Mouse (Mus musculus): Measurements from ENCODE around the gene Dsp. TPM values are rescaled to one million over a fixed set of nuclear protein-coding genes. Genes with fewer than 3 reads are reported as not detected.

The Dsp gene
- total and polyA plus RNA-seq, 3 experiments: 0.17 TPM; not detected in 2

GRCm38 (mm10) chr13:38193406-38193805 lies 42.3 kb downstream of the Dsp start:
- in situ Hi-C loops (cut with MboI; ENCODE audit: low pct_ligation_motif_present, low pct_unique_long_range_greater_than_20kb, low sequenced_read_pairs): loop anchor here (10.0 kb wide), 1 partner anchor 129 kb away; no protein-coding TSS in a partner anchor

GRCm38 (mm10) chr13:38201413-38201812 lies 50.3 kb downstream of the Dsp start:
- H3K9me3 ChIP-seq (replicated peaks; ENCODE audit: low read length): no peaks in the 10 kb centered on the region
- in situ Hi-C loops (cut with MboI; ENCODE audit: low pct_ligation_motif_present, low pct_unique_long_range_greater_than_20kb, low sequenced_read_pairs) (loop anchor here (25.0 kb wide), 1 partner anchor 386 kb away; no protein-coding TSS in a partner anchor), dilution Hi-C loops (cut with MboI; ENCODE audit: extremely low pct_ligation_motif_present, extremely low pct_unique_long_range_greater_than_20kb, low sequenced_read_pairs) (no loop called here)
- H3K4me2 ChIP-seq (ENCODE audit: insufficient read depth, low read depth, poor library complexity, severe bottlenecking): no peak overlapping the region
- peaks cover 15% of the 10 kb centered on the region for H3K79me2 ChIP-seq (replicated peaks; ENCODE audit: control insufficient read depth, extremely low read depth, insufficient read depth, poor library complexity, severe bottlenecking)
- H3K27me3 ChIP-seq (replicated peaks): no peaks in the 10 kb centered on the region
- no peak overlapping the region for H3K27ac ChIP-seq (ENCODE audit: insufficient read depth, low read depth)
- no peaks in the 10 kb centered on the region for H3K36me3 ChIP-seq (replicated peaks in 1 of 2; ENCODE audit: control insufficient read depth in 1 of 2, insufficient read depth in 1 of 2, low read length in 1 of 2)
- peaks cover 0 to 7% of the 10 kb centered on the region in 2 experiments; a peak in 2 of 4 replicates for H3K4me1 ChIP-seq (ENCODE audit: control insufficient read depth in 1 of 2, insufficient read depth in 2 of 2)
- H3K9ac ChIP-seq (ENCODE audit: insufficient read depth, low read depth): no peak overlapping the region
- H3K4me3 ChIP-seq (replicated peaks in 1 of 3; ENCODE audit: low read depth in 2 of 3, low read length in 2 of 3, poor library complexity in 1 of 3): no peak overlapping the region
- DNase-seq (ENCODE audit: extremely low read depth): no peak
- TF ChIP-seq PAX5 (IDR thresholded peaks at IDR 0.05; ENCODE audit: low read length): no peak
- no peak for TF ChIP-seq ETS1 (conservative IDR thresholded peaks at IDR 0.05; ENCODE audit: low read depth, low read length)
- TF ChIP-seq SMC3 (IDR thresholded peaks at IDR 0.05; ENCODE audit: low read depth, low read length): no peak
- TF ChIP-seq E2F4 (IDR thresholded peaks at IDR 0.05; ENCODE audit: insufficient replicate concordance, low read depth, low read length): no peak
- TF ChIP-seq MAX (IDR thresholded peaks at IDR 0.05; ENCODE audit: low read length): no peak
- no peak for TF ChIP-seq JUN (IDR thresholded peaks at IDR 0.05; ENCODE audit: insufficient read depth, low read depth, low read length)
- no peak for TF ChIP-seq CTCF (conservative IDR thresholded peaks at IDR 0.05 in 1 of 2, IDR thresholded peaks at IDR 0.05 in 1 of 2; ENCODE audit: low read depth in 2 of 2, low read length in 2 of 2)
- TF ChIP-seq UBTF (IDR thresholded peaks at IDR 0.05; ENCODE audit: low read depth, low read length): no peak
- TF ChIP-seq MEF2A (IDR thresholded peaks at IDR 0.05; ENCODE audit: borderline replicate concordance, low read depth, low read length): no peak
- TF ChIP-seq SIN3A (IDR thresholded peaks at IDR 0.05; ENCODE audit: low read length): no peak
- no peak for TF ChIP-seq ELF1 (IDR thresholded peaks at IDR 0.05; ENCODE audit: low read depth, low read length)
- TF ChIP-seq KAT2A (IDR thresholded peaks at IDR 0.05; ENCODE audit: insufficient replicate concordance, low read length): no peak
- no peak for TF ChIP-seq MXI1 (IDR thresholded peaks at IDR 0.05; ENCODE audit: low read depth, low read length)
- no peak for TF ChIP-seq BHLHE40 (IDR thresholded peaks at IDR 0.05; ENCODE audit: low read depth, low read length)
- TF ChIP-seq ZNF384 (IDR thresholded peaks at IDR 0.05; ENCODE audit: low read depth, low read length): no peak
- TF ChIP-seq GABPA (IDR thresholded peaks at IDR 0.05; ENCODE audit: insufficient replicate concordance, low read depth, low read length): no peak
- TF ChIP-seq USF2 (conservative IDR thresholded peaks at IDR 0.05; ENCODE audit: low read depth, low read length): no peak
- no peak for TF ChIP-seq ZMIZ1 (IDR thresholded peaks at IDR 0.05; ENCODE audit: low read depth, low read length)
- TF ChIP-seq EP300 (IDR thresholded peaks at IDR 0.05; ENCODE audit: low read length): no peak
- no peak for TF ChIP-seq TCF12 (IDR thresholded peaks at IDR 0.05; ENCODE audit: low read depth, low read length)

More at GRCm38 (mm10) chr13:38193406-38193805, 42.3 kb downstream of the Dsp start:
- H3K4me3 ChIP-seq (replicated peaks in 1 of 3; ENCODE audit: low read depth in 2 of 3, low read length in 2 of 3, poor library complexity in 1 of 3): no peak overlapping the region
- no peak overlapping the region for H3K27ac ChIP-seq (ENCODE audit: insufficient read depth, low read depth)
- H3K36me3 ChIP-seq (replicated peaks in 1 of 2; ENCODE audit: control insufficient read depth in 1 of 2, insufficient read depth in 1 of 2, low read length in 1 of 2): no peaks in the 10 kb centered on the region
- no peak for DNase-seq (ENCODE audit: extremely low read depth)
- peaks cover 2% of the 10 kb centered on the region for H3K9me3 ChIP-seq (replicated peaks; ENCODE audit: low read length)
- TF ChIP-seq GABPA (IDR thresholded peaks at IDR 0.05; ENCODE audit: insufficient replicate concordance, low read depth, low read length) (no peak), POLR2AphosphoS2 (IDR thresholded peaks at IDR 0.05; ENCODE audit: low read depth, low read length) (no peak), ETS1 (conservative IDR thresholded peaks at IDR 0.05; ENCODE audit: low read depth, low read length) (no peak), ELF1 (IDR thresholded peaks at IDR 0.05; ENCODE audit: low read depth, low read length) (no peak), CTCF (conservative IDR thresholded peaks at IDR 0.05 in 1 of 2, IDR thresholded peaks at IDR 0.05 in 1 of 2; ENCODE audit: low read depth in 2 of 2, low read length in 2 of 2) (no peak), MEF2A (IDR thresholded peaks at IDR 0.05; ENCODE audit: borderline replicate concordance, low read depth, low read length) (no peak)
- H3K79me2 ChIP-seq (replicated peaks; ENCODE audit: control insufficient read depth, extremely low read depth, insufficient read depth, poor library complexity, severe bottlenecking): no peaks in the 10 kb centered on the region
- no peak overlapping the region for H3K9ac ChIP-seq (ENCODE audit: insufficient read depth, low read depth)
- H3K4me1 ChIP-seq (ENCODE audit: control insufficient read depth in 1 of 2, insufficient read depth in 2 of 2): peaks cover 0 to 5% of the 10 kb centered on the region in 2 experiments; a peak in 2 of 4 replicates
- H3K27me3 ChIP-seq (replicated peaks): peaks cover 5% of the 10 kb centered on the region
- dilution Hi-C loops (cut with MboI; ENCODE audit: extremely low pct_ligation_motif_present, extremely low pct_unique_long_range_greater_than_20kb, low sequenced_read_pairs): no loop called here
- H3K4me2 ChIP-seq (ENCODE audit: insufficient read depth, low read depth, poor library complexity, severe bottlenecking): no peak overlapping the region

All from CH12.LX (cell line).